Mouse (Mus musculus) stomach, postnatal 0 days (tissue): ENCODE data around the gene Smg6. TPM values are rescaled to one million over a fixed set of nuclear protein-coding genes. Genes with fewer than 3 reads are reported as not detected.

ENCODE experiments used
- ATAC-seq: fragments of 200-750 bp; cut with Nextera tagmentation; 2 replicates; pipeline ENCODE4 v1.8.0; 2017; ENCODE audit not compliant: low FRiP score, low TSS enrichment
- DNase-seq: peaks from one replicate; pipeline ENCODE4 v3.0.0-alpha.2; 2016; ENCODE audit warnings: low spot score
- H3K27ac ChIP-seq: fragments of 300-500 bp; sonication (generic); replicated peaks from 2 replicates; pipeline ENCODE4 v1.5.1; 2014; ENCODE audit warnings: mild to moderate bottlenecking, control low read depth
- H3K27me3 ChIP-seq: fragments of 300-500 bp; sonication (generic); 2 replicates; pipeline ENCODE4 v1.6.1; 2014; ENCODE audit warnings: low read length; ENCODE audit not compliant: control insufficient read depth, insufficient read depth
- H3K36me3 ChIP-seq: fragments of 300-500 bp; sonication (generic); 2 replicates; pipeline ENCODE4 v1.6.1; 2014; ENCODE audit warnings: low read length, mixed read lengths; ENCODE audit not compliant: control insufficient read depth, insufficient read depth
- H3K4me1 ChIP-seq: fragments of 300-500 bp; sonication (generic); replicated peaks from 2 replicates; pipeline ENCODE4 v1.6.1; 2014; ENCODE audit warnings: antibody characterized with exemption; ENCODE audit not compliant: control insufficient read depth, insufficient read depth
- H3K4me2 ChIP-seq: fragments of 300-500 bp; sonication (generic); replicated peaks from 2 replicates; pipeline ENCODE4 v1.6.1; 2014; ENCODE audit warnings: low read depth, mild to moderate bottlenecking, control low read depth, moderate library complexity
- H3K4me3 ChIP-seq: fragments of 300-500 bp; sonication (generic); 2 replicates; pipeline ENCODE4 v1.5.1; 2014; ENCODE audit warnings: low read depth, low read length, control low read depth
- H3K9ac ChIP-seq: fragments of 300-500 bp; sonication (generic); 2 replicates; pipeline ENCODE4 v1.6.1; 2014; ENCODE audit warnings: mild to moderate bottlenecking, low read length, control low read depth, mixed read lengths
- H3K9me3 ChIP-seq: fragments of 300-500 bp; sonication (generic); 2 replicates; pipeline ENCODE4 v1.6.1; 2016; ENCODE audit warnings: low read length; ENCODE audit not compliant: control insufficient read depth
- CTCF ChIP-seq: IDR thresholded peaks from 2 replicates; pipeline ENCODE4 v1.5.1; 2016; ENCODE audit warnings: antibody characterized with exemption, low read depth, mild to moderate bottlenecking, moderate library complexity
- EP300 ChIP-seq: optimal IDR thresholded peaks from 2 replicates; pipeline ENCODE3; 2016; ENCODE audit warnings: antibody characterized with exemption
- WGBS: fragments of 180-500 bp; shearing (Covaris S2); extraction: QIAGEN DNeasy Blood & Tissue Kit; methylation state at CpG from one replicate; pipeline ENCODE4 v1.1.7; 2014; 5-methylcytosine and 5-hydroxymethylcytosine counted together
- polyA plus RNA-seq: library from polyadenylated mRNA; unstranded; fragments of >200 nt; fragmentation: Nextera tagmentation; extraction: Ambion mirVana; gene quantifications from 2 replicates; pipeline ENCODE4 v1.2.1, GENCODE M21; 2015

Gene Smg6
- polyA plus RNA-seq, 1 experiment from 2014 or later = 6.1 TPM

- Histone ChIP-seq H3K4me3 (no peak overlapping the region), H3K4me2 (no peak overlapping the region), H3K27ac (no peak overlapping the region), H3K9ac (no peak overlapping the region), H3K27me3 (no peaks in the 10 kb centered on the region), H3K36me3 (no peaks in the 10 kb centered on the region), H3K4me1 (no peaks in the 10 kb centered on the region), H3K9me3 (no peaks in the 10 kb centered on the region)
- TF ChIP-seq CTCF = no peak
- no peak for TF ChIP-seq EP300
- DNase-seq (no peak), ATAC-seq (no peak)
- 62% methylated on average over 4 of the region's 4 CpGs for WGBS
Measured at GRCm38 (mm10) chr11:75206347-75206746, 280.7 kb downstream of the Smg6 start.

- WGBS = 91% methylated on average over 4 of the region's 4 CpGs
- Histone ChIP-seq H3K4me3 (no peak overlapping the region), H3K9ac (no peak overlapping the region), H3K27ac (no peak overlapping the region), H3K36me3 (no peaks in the 10 kb centered on the region), H3K4me1 (peaks cover 4% of the 10 kb centered on the region), H3K4me2 (no peak overlapping the region), H3K9me3 (no peaks in the 10 kb centered on the region), H3K27me3 (no peaks in the 10 kb centered on the region)
- DNase-seq (no peak), ATAC-seq (no peak)
- TF ChIP-seq EP300 (no peak), CTCF (no peak)
Measured at GRCm38 (mm10) chr11:75209363-75209762, 283.7 kb downstream of the Smg6 start.

- TF ChIP-seq EP300 (no peak), CTCF (no peak)
- no peak for DNase-seq
- Histone ChIP-seq H3K4me1 (peaks cover 4% of the 10 kb centered on the region), H3K27me3 (no peaks in the 10 kb centered on the region), H3K9ac (no peak overlapping the region), H3K9me3 (no peaks in the 10 kb centered on the region), H3K4me2 (no peak overlapping the region), H3K27ac (no peak overlapping the region), H3K36me3 (no peaks in the 10 kb centered on the region), H3K4me3 (no peak overlapping the region)
- WGBS = 75% methylated on average over 4 of the region's 4 CpGs
- no peak for ATAC-seq
Measured at GRCm38 (mm10) chr11:75210093-75210492, 284.5 kb downstream of the Smg6 start.

- 66% methylated on average over 6 of the region's 6 CpGs for WGBS
- ATAC-seq (no peak), DNase-seq (no peak)
- H3K27me3 ChIP-seq = no peaks in the 10 kb centered on the region
- H3K36me3 ChIP-seq = no peaks in the 10 kb centered on the region
- no peak for TF ChIP-seq EP300
- no peak for TF ChIP-seq CTCF
- H3K9me3 ChIP-seq = no peaks in the 10 kb centered on the region
- H3K9ac ChIP-seq = no peak overlapping the region
- no peak overlapping the region for H3K4me3 ChIP-seq
- no peak overlapping the region for H3K4me2 ChIP-seq
- H3K27ac ChIP-seq = no peak overlapping the region
- H3K4me1 ChIP-seq = peaks cover 4% of the 10 kb centered on the region
Measured at GRCm38 (mm10) chr11:75210755-75211154, 285.1 kb downstream of the Smg6 start.

- peaks cover 4% of the 10 kb centered on the region for H3K4me1 ChIP-seq
- WGBS = 41% methylated on average over 8 of the region's 8 CpGs
- no peaks in the 10 kb centered on the region for H3K27me3 ChIP-seq
- peak overlapping the region; percentile 69 for H3K27ac ChIP-seq
- 0 out of 2 replicates have a peak overlapping the region, but pooled peaks have one; percentile 18 for H3K9ac ChIP-seq
- no peak for DNase-seq
- TF ChIP-seq EP300 (no peak), CTCF (no peak)
- peak; percentile 3; the same call in 1 of the 2 replicates for ATAC-seq
- 0 out of 2 replicates have a peak overlapping the region, but pooled peaks have one; percentile 12 for H3K4me2 ChIP-seq
- H3K4me3 ChIP-seq = no peak overlapping the region
- H3K9me3 ChIP-seq = no peaks in the 10 kb centered on the region
- no peaks in the 10 kb centered on the region for H3K36me3 ChIP-seq
Measured at GRCm38 (mm10) chr11:75212031-75212667, 286.5 kb downstream of the Smg6 start.

GRCm38 (mm10) chr11:75212876-75213275 is 287.3 kb downstream of the Smg6 start:
- no peaks in the 10 kb centered on the region for H3K27me3 ChIP-seq
- no peak overlapping the region for H3K4me2 ChIP-seq
- peak overlapping the region; percentile 69 for H3K27ac ChIP-seq
- ATAC-seq = peak; percentile 30; the same call in 1 of the 2 replicates
- no peak overlapping the region for H3K9ac ChIP-seq
- no peak overlapping the region for H3K4me3 ChIP-seq
- DNase-seq = peak; percentile 64
- peaks cover 4% of the 10 kb centered on the region for H3K4me1 ChIP-seq
- H3K9me3 ChIP-seq = no peaks in the 10 kb centered on the region
- TF ChIP-seq CTCF (no peak), EP300 (no peak)
- 27% methylated on average over 3 of the region's 3 CpGs for WGBS
- H3K36me3 ChIP-seq = no peaks in the 10 kb centered on the region
